Mouse (Mus musculus) heart, adult 2 months (tissue): ENCODE results near the gene Gpn2.

Experiments
- CTCF ChIP-seq: fragments of 200-600 bp; IDR thresholded peaks from 2 replicates; pipeline ENCODE4 v1.8.1; 2022; ENCODE audit warnings: antibody characterized with exemption, mild to moderate bottlenecking, moderate library complexity
- EP300 ChIP-seq: fragments of 200-500 bp; IDR thresholded peaks from 2 replicates; pipeline ENCODE4 v1.6.1; 2011; ENCODE audit warnings: low read depth, low read length, control low read depth; ENCODE audit not compliant: insufficient read depth
- POLR2A ChIP-seq: fragments of 200-500 bp; IDR thresholded peaks from 2 replicates; pipeline ENCODE4 v1.6.1; 2011; ENCODE audit warnings: mild to moderate bottlenecking, low read depth, low read length, control low read depth; ENCODE audit not compliant: insufficient read depth

GRCm38 (mm10) chr4:133559846-133560245 lies 24.3 kb upstream of the Gpn2 start:
- TF ChIP-seq EP300: no peak
- no peak for TF ChIP-seq CTCF
- TF ChIP-seq POLR2A: no peak
